Mouse (Mus musculus) limb, embryonic 11.5 days (tissue): ENCODE results near the gene Ccp110. TPM values are rescaled to one million over a fixed set of nuclear protein-coding genes. Genes with fewer than 3 reads are reported as not detected.

Source experiments
- ATAC-seq: fragments of 200-750 bp; cut with Nextera tagmentation; 2 replicates; pipeline ENCODE4 v1.8.0; 2017; ENCODE audit warnings: low read depth; ENCODE audit not compliant: insufficient number of reproducible peaks, low FRiP score, low TSS enrichment
- DNase-seq: peaks from one replicate; pipeline ENCODE4 v3.0.0-alpha.2; 2015; ENCODE audit warnings: low spot score
- H3K27ac ChIP-seq: fragments of 300-500 bp; sonication (generic); replicated peaks from 2 replicates; pipeline ENCODE4 v1.5.1; 2014; ENCODE audit warnings: low read depth, mild to moderate bottlenecking, low read length
- H3K27me3 ChIP-seq: fragments of 300-500 bp; sonication (generic); 2 replicates; pipeline ENCODE4 v1.6.1; 2014; ENCODE audit warnings: mild to moderate bottlenecking, low read length, mixed read lengths; ENCODE audit not compliant: control insufficient read depth, insufficient read depth
- H3K36me3 ChIP-seq: fragments of 300-500 bp; sonication (generic); 2 replicates; pipeline ENCODE4 v1.6.1; 2014; ENCODE audit warnings: mild to moderate bottlenecking, low read length, moderate library complexity, mixed read lengths; ENCODE audit not compliant: control insufficient read depth, insufficient read depth
- H3K4me1 ChIP-seq: fragments of 300-500 bp; sonication (generic); 2 replicates; pipeline ENCODE4 v1.6.1; 2014; ENCODE audit warnings: low read length, mixed read lengths; ENCODE audit not compliant: control insufficient read depth, insufficient read depth
- H3K4me2 ChIP-seq: fragments of 300-500 bp; sonication (generic); 2 replicates; pipeline ENCODE4 v1.6.1; 2014; ENCODE audit warnings: low read depth, mild to moderate bottlenecking, moderate library complexity; ENCODE audit not compliant: severe bottlenecking
- H3K4me3 ChIP-seq: fragments of 300-500 bp; sonication (generic); 2 replicates; pipeline ENCODE4 v1.5.1; 2014; ENCODE audit warnings: low read depth, low read length
- H3K9ac ChIP-seq: fragments of 300-500 bp; sonication (generic); 2 replicates; pipeline ENCODE4 v1.6.1; 2014; ENCODE audit warnings: mild to moderate bottlenecking, low read length
- H3K9me3 ChIP-seq: fragments of 300-500 bp; sonication (generic); 2 replicates; pipeline ENCODE4 v1.6.1; 2016; ENCODE audit warnings: low read length; ENCODE audit not compliant: control insufficient read depth
- WGBS: fragments of 180-500 bp; shearing (Covaris S2); extraction: QIAGEN DNeasy Blood & Tissue Kit; methylation state at CpG from one replicate; pipeline ENCODE4 v1.1.7; 2014; 5-methylcytosine and 5-hydroxymethylcytosine counted together
- polyA plus RNA-seq: library from polyadenylated mRNA; unstranded; fragments of >200 nt; fragmentation: Nextera tagmentation; extraction: Ambion mirVana; gene quantifications from 2 replicates; pipeline ENCODE4 v1.2.1, GENCODE M21; 2014

Gene Ccp110
- polyA plus RNA-seq, 1 experiment from 2014 or later, result 19.2 TPM

DNA sequence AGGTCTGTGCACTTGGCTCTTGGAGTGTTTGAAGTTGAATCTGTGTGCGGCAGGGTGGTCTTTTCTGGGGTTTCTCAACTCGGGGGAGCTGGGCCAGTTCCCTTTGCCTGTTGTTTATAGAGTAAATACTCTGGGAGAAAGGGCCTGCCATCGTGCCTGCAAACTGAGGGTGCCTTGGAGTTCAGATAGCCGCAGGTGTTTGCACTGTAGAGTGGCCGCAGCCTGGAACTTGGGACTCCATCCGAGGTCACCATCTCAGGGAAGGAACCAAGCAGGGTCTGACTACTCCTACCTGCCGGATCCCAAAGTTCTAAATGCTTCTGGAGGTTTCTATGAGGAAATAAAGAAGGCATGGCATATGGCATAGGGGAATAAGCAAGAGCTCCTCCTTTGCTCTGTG, 43.4 kb downstream of the Ccp110 start:
- ATAC-seq (no peak), DNase-seq (no peak)
- no peak overlapping the region for H3K4me3 ChIP-seq
- peaks cover 16% of the 10 kb centered on the region for H3K36me3 ChIP-seq
- no peaks in the 10 kb centered on the region for H3K27me3 ChIP-seq
- WGBS, result 86% methylated on average over 7 of the region's 7 CpGs
- no peaks in the 10 kb centered on the region for H3K4me1 ChIP-seq
- no peak overlapping the region for H3K4me2 ChIP-seq
- H3K9ac ChIP-seq, result no peak overlapping the region
- H3K9me3 ChIP-seq, result no peaks in the 10 kb centered on the region
- H3K27ac ChIP-seq, result no peak overlapping the region

DNA sequence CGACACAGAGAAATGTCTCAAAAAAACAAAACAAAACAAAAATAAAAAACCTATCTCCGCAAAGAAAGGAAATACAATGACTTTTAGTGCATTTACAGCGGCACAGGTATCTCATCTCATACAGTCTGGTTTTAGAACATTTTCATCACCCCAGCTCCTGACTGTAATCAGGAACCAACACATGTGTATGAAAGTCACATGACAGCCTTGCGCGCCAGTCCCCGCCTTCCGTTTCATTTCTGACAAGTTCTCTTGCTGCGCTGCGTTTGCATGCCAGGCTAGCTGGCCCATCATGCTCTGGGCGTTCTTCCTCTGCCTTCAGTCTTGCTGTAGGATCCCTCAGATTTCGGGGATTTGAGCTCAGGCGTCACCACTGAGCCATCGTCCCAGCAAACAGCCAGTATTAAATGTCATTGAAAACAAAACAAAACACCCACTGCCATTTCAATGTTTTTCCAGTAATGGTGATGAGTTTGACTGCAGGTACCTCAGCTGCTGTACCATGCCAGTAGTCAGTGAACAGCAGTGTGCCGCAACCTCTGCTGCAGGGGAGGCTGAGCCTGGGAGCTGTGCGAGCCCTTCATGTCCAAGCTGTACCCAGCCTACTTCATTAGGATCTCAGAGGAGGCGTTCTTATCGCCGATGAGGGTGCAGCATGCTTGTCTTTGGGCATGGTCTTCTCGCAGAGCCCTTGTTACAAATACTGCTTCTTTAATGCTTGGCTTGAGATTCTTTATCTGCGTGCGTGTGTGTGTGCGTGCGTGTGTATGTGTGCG, 44.3 kb downstream of the Ccp110 start:
- Histone ChIP-seq H3K4me2 (no peak overlapping the region), H3K36me3 (peaks cover 16% of the 10 kb centered on the region), H3K4me1 (no peaks in the 10 kb centered on the region), H3K27me3 (no peaks in the 10 kb centered on the region), H3K9me3 (no peaks in the 10 kb centered on the region), H3K27ac (no peak overlapping the region), H3K4me3 (no peak overlapping the region), H3K9ac (no peak overlapping the region)
- no peak for ATAC-seq
- WGBS, result 94% methylated on average over 24 of the region's 24 CpGs
- no peak for DNase-seq

DNA sequence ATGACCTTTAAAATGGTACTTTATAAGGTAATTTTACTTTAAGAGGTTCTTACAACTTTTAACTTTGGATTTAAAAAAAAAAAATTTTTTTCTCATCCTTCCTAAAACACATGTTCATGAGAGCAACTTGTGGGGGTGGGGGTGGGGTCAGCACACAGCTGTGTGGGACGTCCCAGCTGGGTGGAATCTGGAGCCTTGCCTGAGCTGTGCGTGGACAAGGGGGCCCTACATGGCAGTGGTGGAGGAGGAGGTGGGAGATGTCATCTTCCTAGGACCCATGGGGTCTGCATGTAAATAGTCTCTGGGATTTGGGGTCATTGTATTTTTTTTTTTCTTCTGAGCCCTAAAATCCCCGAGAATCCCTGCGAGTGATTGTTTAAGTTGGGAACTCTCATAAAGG, 46.0 kb downstream of the Ccp110 start:
- Histone ChIP-seq H3K9me3 (no peaks in the 10 kb centered on the region), H3K4me3 (no peak overlapping the region), H3K4me2 (no peak overlapping the region), H3K27ac (no peak overlapping the region), H3K4me1 (no peaks in the 10 kb centered on the region), H3K27me3 (no peaks in the 10 kb centered on the region), H3K36me3 (peaks cover 11% of the 10 kb centered on the region), H3K9ac (no peak overlapping the region)
- ATAC-seq (no peak), DNase-seq (no peak)
- WGBS, result 64% methylated on average over 4 of the region's 4 CpGs

DNA sequence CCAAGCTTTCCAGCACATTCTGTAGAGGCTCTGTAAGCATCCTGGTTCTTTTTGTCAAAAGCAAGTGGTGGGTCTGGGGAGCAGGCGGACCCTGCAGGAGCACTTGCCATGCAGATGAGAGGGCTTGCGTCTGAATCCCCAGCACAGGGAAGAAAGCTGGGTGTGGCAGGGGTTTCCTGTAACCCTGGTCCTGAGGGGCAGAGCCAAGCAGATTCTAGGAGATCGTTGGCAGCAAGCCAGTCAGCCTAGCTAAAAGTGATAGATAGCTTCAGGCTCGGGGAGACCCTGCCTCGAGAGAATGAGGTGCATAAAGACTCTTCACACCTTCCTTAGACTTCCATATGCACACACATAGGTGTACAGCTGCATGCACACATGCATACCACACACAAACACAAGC, 47.0 kb downstream of the Ccp110 start:
- ATAC-seq, result no peak
- Histone ChIP-seq H3K9me3 (no peaks in the 10 kb centered on the region), H3K4me3 (no peak overlapping the region), H3K27ac (no peak overlapping the region), H3K9ac (no peak overlapping the region), H3K4me2 (no peak overlapping the region), H3K27me3 (no peaks in the 10 kb centered on the region), H3K36me3 (peaks cover 5% of the 10 kb centered on the region), H3K4me1 (no peaks in the 10 kb centered on the region)
- 81% methylated on average over 5 of the region's 5 CpGs for WGBS
- DNase-seq, result no peak

DNA sequence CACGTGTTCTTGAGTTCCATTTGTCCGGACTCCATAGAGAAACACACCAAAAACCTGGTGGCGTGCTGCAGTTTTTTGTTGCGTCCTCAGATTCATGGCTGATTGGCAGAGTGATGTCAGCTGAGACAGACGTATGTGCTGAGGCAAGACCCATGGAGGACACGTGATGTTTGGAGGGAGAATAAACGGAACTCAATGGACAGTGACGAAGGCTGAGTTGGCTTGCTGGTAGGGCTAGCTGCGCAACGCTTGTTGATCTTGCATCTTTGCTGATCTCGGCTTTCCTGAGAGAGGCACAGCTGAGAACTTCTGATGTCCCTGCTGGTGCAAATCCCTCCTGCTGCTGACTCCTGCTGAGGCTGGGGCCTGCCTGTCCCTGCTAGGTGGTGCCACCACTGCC, 51.6 kb downstream of the Ccp110 start:
- WGBS, result 91% methylated on average over 11 of the region's 11 CpGs
- ATAC-seq, result no peak
- H3K36me3 ChIP-seq, result peaks cover 2% of the 10 kb centered on the region; the same call in 1 of the 2 replicates

DNA sequence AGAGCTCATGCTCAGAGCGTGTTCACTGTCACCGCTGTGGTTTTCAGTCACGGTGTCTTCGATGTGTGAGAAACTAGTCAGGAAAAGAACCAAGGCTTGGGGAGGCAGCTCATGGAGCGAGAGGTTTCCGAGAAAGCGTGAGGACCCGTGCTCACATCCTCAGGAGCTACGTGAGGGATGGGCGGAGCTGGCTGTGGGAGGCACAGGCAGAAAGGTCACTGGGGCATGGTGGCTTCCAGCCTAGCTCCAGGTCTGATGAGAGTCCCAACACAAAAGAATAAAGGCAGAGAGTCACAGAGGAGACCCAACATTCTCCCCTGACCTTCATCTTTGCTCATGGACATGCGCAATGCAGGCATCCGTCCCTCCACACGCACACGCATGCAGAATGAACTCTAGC, 52.4 kb downstream of the Ccp110 start:
- Histone ChIP-seq H3K4me1 (no peaks in the 10 kb centered on the region), H3K9me3 (no peaks in the 10 kb centered on the region), H3K4me2 (no peak overlapping the region), H3K36me3 (peaks cover 2% of the 10 kb centered on the region; the same call in 1 of the 2 replicates), H3K27ac (no peak overlapping the region), H3K4me3 (no peak overlapping the region), H3K9ac (no peak overlapping the region), H3K27me3 (no peaks in the 10 kb centered on the region)
- ATAC-seq (no peak), DNase-seq (no peak)
- 90% methylated on average over 14 of the region's 14 CpGs for WGBS

More for the DNA sequence above, 51.6 kb downstream of the Ccp110 start:
- H3K4me3 ChIP-seq, result no peak overlapping the region
- H3K4me1 ChIP-seq, result no peaks in the 10 kb centered on the region
- H3K4me2 ChIP-seq, result no peak overlapping the region
- no peak for DNase-seq
- no peaks in the 10 kb centered on the region for H3K9me3 ChIP-seq
- H3K27ac ChIP-seq, result no peak overlapping the region
- H3K27me3 ChIP-seq, result no peaks in the 10 kb centered on the region
- H3K9ac ChIP-seq, result no peak overlapping the region

DNA sequence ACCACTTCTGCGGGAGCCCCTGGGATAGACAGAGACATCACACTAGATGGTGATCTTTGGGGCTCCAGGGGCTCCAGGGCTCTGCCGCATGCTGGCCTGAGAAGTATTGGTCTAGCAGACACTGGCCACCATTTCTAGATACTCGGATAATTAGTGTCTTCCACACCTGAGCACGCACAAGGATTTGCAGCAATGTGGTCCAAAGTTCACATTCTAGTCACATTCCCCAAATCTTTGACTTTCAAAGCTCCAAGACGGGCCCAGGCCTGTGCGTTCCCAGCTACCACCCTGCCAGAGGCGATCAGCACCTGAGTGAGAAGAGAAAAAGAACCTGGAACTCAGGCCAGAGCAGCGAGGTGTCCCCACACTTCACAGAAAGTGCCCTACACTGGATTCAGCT, 53.3 kb downstream of the Ccp110 start:
- Histone ChIP-seq H3K4me3 (no peak overlapping the region), H3K9me3 (no peaks in the 10 kb centered on the region), H3K27ac (no peak overlapping the region), H3K9ac (no peak overlapping the region), H3K4me2 (no peak overlapping the region), H3K27me3 (no peaks in the 10 kb centered on the region), H3K4me1 (no peaks in the 10 kb centered on the region), H3K36me3 (peaks cover 2% of the 10 kb centered on the region; the same call in 1 of the 2 replicates)
- WGBS, result 69% methylated on average over 8 of the region's 8 CpGs
- ATAC-seq (no peak), DNase-seq (no peak)

DNA sequence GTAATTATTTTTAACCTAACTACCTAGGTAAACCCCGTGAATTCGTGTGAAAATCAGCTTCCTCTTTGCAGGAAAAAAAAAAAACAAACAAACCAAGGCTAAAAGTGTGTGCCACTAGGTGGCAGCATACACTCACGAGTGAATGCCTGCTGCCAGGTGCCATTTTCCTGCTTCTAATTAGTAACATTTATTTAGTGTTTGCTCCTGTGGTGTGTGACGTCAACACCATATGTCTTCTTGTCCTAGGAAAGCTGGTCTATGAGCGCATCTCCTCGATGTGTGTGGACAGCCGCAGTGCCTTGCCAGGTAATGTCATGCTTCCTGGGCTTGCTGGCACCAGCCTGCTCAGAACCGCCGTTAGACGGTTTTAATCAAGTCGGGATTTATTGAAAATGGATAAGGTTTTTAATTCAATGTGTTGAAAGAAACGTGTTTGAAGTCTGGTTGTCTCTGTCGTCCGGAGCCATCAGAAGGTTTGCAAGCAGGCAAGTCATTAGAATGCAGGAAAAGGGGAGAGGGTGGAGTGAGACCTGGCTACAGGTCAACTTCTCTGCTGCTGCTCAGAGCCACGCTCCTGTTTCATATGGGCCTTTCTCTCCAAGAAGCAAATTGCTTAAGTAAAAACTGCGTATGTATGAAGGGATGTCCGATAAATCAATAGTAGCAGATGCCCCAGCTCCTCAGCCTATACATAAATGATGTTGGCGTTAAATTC, 53.9 kb downstream of the Ccp110 start:
- ATAC-seq (no peak), DNase-seq (peak; percentile 82)
- H3K27me3 ChIP-seq, result no peaks in the 10 kb centered on the region
- H3K4me3 ChIP-seq, result no peak overlapping the region
- no peaks in the 10 kb centered on the region for H3K9me3 ChIP-seq
- no peak overlapping the region for H3K4me2 ChIP-seq
- H3K27ac ChIP-seq, result no peak overlapping the region
- H3K36me3 ChIP-seq, result 0 out of 2 replicates have a peak, but pooled peaks cover 2% of the 10 kb centered on the region
- 64% methylated on average over 18 of the region's 18 CpGs for WGBS
- H3K4me1 ChIP-seq, result no peaks in the 10 kb centered on the region
- H3K9ac ChIP-seq, result no peak overlapping the region
